Mouse (Mus musculus): ENCODE results near the gene Smbd1.
A peak's percentile ranks its signal among the peaks of the same experiment; 100 is the strongest.

Smbd1 gene

DNA sequence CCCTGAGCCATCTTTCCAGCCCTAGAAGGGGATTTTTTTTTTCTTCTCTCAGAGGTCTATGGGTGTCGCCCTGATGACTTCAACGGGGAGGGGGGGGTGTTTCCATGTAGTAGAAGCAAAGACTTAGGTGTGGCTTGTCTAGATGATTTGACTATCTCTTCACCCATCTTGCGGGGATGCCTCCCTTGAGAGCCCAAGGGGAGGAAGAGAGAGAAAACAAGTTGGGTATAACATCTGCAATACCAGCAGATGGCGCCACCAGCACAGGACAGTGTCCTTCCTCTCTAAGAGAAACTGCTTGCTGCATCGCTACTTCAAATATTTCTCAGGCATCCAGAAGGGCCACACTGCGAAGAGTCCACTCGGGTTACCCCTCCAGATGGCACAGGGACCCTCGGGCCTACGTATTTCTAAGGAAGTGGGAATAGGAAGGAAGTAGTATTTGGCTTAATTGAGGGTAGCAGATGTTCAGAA, 2.6 kb upstream of the Smbd1 start:
- DNase-seq, result peak; percentile 57

DNA sequence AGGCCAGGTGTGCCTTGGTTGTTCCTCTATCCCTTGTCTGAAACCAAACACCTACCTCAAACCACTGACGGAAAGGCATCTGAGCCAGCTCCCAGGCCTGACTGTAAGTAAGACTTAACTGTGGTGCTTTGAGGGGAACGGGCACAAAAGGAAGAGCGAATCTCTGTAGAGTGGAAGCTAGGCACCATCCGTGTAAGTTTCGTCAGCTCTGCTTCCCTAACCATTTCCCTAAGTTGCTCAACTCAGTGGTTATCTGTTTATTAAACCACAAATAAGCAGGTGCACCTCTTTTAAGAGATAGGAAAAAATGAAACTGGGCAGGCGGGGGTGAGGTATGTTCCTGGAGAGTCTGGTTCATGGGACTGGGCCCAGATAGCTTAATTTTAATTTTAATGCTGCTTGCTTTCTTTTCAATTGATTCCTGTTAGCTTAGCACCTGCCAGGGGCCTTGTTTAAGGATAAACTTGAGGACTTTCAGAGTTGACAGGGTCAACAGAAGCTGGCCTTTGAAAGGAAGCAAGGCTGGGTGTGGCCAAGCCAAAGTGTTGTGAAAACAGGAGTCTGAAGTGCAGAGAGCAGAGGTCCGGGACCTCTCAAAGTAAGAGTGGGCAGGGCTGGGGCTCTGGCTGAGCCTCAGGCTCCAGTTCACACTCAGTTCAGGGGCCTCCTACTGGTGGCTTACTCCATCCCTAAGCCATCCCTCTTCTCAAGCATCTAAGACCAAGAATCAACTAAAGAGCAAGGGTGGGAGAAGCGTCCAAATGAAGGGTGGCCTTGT, 2.7 kb downstream of the Smbd1 start:
- DNase-seq, result no peak

DNA sequence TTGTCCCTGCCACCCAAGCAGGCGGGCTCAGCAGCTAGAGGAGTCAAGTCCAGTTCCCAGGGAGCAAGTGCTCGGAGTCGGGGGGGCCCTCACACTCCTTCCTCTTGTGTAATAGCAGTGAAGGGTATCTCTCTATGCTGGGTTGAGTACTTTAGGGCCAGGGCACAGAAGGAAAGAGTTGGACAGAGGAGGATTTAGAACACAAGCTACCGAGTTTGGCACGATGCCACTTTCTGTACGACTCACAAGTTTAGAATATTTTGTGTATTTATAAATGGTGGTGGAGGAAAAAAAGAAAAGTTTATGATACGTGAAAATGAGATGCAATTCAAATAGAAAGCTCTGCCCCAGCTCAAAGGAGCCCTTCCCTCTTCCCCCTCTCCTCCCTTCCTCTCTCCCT, 5.1 kb downstream of the Smbd1 start:
- DNase-seq, result no peak

DNA sequence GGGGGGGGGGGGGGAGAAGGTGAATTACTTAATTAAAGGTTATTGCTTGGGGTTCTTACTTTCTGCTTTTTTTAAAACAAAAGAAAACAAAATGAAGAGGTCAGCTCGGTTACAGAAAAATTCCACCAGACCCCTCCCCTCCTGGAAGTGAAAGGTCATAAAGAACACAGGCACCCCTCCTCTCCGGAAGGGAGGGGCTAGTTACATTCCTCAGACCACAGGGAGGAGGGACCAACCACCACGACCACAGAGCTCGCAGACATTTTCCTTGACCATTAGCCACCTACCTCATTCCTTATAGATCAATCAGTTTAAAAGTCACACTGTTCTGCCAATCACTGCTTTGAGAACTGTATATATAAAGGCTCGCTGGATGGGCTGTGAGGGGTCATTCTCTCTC, 6.4 kb downstream of the Smbd1 start:
- DNase-seq, result no peak

DNA sequence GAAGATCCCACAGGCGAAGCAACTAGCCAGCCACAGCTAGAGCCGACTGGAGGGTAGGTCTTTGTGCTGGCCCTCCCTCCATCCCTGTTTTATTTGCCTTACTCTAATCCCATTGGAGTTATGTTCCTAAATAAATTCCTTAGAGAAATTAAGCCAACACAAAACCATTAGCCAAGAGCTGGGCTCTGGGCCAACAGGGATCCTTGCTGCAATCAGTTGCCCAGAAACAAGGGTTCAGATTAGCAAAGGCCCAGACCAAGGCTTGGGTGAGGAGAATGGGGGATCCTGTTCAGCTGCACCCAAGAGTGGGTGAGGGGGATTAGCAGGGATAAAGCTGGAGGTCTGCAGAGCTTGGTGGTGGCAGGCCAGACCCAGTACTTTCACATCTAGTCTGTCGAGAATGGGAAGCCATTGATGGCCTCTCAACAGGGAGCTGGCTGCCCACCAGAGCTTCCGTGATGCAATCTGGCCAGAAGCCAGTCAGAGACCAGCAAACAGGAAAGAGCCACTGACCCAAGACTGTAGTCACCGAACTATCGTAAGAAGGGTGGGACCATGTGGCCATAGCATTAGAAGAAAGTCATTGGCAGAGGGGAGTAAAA, 6.9 kb downstream of the Smbd1 start:
- peak; percentile 51 for DNase-seq

DNA sequence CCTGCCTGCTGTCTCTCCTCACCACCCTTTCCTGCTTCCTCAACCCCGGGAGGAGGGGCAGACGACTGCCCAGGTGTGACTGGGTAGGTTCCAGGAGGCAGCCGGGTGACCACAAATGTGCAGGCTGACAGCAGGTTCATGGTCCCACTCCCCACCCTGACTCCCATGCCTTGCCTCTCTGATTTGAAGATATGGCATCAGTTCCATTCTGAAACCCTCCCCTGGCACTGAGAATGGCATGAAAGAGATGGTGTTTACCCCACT, 12.9 kb downstream of the Smbd1 start, which contains the start of gene Muc20:
Gene Muc20 (minus strand): TSS at position 10 of the 264 bp plus-strand sequence.
- DNase-seq, result no peak

DNA sequence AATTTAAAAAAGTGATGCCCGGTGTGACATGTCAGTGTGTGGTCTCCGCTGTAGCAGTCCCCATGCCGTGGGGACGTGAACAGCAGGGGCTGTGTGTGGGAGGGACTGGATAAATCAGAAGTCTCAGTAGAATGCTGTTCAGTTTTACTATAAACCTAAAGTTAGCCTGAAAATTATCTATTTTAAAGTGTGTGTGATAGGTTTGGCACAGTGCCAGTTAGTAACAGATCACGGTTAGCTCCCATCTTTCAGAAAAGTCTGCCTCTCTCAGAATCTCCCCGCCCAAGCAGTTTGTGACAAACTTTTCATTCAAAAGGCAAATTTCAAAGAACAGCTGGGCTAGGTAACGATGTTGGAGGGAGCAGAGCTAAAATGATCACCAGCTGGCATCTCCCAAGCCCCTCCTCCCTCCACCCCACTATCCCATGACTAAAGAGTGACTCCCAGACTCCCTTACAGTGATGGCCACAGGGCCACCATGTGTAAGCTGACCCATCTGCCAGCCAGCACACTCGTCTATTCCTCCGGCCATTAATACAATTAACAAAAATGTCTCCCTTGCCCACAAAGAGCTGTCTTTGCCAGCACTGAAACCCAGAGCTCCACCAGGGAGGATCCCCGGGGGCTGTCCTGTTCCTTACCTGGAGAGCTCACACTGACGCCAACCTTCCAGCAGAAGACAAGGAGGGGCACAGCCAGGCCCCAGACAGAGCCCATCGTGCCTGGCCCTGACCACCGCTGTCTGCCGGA, 13.4 kb downstream of the Smbd1 start:
- DNase-seq, result no peak

DNA sequence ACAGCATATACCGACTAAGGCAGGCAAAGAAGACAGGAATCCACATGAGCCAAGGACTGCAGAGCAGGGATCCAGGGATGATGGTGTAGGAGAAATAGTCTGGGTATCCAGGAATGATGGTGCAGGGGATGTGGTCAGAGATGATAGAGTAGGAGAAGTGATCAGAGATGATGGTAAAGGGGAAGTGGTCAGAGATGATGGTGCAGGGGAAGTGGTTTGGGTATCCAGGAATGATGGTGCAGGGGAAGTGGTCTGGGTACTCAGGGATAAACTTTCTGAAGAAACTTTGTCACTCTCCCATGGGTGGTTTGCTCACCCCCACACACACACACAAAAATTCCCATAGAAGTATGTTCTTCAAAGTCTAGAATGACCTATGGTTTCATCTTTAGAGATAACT, 15.1 kb downstream of the Smbd1 start:
- DNase-seq, result no peak

DNA sequence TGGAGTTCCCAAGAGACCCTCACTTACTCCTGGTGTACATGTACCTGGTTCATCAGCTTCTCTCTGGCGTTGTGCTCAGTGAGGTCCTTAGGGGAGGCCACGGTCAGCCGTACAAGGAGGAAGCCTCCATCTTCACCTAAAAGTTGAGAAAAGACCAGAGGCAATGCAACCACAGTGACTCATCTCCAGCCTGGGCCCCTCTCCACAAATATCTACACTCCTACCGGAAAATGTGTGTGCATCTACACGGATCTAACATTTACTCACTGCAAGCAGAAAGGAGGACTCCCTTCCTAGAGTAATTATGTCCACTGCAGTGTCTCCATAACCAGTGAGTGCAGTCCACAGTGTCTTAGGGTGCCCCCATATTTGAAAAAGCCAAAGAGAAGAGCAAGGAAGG, 20.2 kb downstream of the Smbd1 start:
- DNase-seq, result no peak

DNA sequence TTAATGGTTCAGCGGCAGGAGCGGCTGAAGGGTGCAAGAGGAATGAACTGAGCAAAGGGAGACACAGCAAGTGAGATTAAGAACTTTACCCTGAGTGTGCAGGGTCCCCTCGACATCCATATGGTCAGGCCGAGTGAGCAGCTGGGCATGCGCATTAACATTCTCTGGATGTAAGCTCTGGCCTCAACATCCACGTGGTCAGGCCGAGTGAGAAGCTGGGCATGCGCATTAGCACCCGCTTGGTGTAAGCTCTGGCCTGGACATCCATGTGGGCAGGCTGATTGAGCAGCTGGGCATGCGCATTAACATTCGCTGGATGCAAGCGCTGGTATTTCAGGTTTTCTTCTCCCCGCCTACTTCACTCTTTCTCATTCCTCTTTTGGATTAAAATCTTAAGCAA, 25.4 kb downstream of the Smbd1 start:
- DNase-seq, result no peak

DNA sequence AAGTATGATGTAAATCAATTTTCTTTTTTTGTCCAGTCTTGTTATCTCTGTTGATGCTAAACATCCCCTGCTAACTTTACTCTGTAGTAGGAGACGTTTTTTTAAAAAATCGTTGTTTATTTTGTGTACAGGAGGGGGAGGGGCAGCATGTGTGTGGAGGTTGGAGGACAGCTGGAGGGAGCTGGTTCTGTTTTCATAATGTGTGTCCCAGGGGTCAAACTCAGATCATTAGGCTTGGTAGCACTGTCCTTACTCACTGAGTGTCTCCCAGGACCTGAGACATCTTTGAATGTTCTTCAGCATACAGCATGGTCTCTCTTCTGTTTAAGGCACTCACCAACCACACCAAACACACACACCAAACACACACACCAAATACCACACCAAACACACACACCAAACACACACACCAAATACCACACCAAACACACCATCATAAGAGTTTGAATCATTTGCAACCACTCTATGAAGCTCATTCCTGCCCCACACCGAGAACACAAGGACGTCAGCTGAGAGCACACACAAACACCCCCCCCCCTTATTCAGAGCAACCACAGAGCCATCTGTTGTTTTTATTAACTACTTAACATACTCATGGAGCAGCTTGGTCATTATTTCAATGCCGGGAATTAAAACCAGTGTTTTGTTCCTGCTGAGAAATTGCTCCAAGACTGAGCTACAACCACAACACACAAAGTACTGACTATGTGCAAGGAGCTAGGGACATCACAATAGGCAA, 26.8 kb downstream of the Smbd1 start:
- no peak for DNase-seq

DNA sequence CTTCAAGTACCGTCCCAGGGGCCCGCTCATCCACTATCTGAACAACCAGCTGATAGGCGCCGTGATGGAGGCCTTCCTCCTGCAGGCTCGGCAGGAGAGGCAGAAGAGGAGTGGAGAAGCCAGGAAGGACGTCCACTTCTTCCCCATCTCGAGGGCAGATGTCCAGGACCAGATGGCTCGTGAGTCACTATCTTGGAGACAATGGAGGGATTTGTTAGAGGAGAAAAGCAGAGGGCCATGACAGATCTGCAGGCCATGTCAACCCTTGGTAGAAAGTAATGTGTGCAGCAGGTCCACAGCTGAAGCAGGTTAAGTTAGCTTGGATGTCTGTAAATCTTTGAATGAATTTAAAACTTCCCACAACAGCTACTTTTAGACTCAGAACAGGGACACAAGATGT, 31.3 kb downstream of the Smbd1 start:
- DNase-seq, result no peak

DNA sequence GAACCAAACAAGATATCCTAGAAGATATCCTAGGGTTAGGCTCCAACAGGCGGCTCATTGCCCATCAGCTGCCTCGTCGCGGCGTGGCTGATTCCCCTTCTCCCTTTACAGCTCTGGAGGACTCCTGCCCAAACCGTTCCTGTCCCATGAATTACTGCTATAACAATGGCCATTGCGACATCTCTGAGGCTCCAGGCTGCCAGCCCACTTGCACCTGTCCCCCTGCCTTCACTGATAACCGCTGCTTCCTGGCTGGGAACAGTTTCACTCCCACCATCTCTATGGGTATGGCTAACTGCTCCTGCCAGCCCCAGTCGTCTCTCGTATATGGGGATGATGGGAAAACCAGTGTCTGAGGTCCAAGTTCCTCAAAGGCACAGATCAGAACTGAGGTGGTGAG, 33.6 kb downstream of the Smbd1 start:
- DNase-seq, result no peak

DNA sequence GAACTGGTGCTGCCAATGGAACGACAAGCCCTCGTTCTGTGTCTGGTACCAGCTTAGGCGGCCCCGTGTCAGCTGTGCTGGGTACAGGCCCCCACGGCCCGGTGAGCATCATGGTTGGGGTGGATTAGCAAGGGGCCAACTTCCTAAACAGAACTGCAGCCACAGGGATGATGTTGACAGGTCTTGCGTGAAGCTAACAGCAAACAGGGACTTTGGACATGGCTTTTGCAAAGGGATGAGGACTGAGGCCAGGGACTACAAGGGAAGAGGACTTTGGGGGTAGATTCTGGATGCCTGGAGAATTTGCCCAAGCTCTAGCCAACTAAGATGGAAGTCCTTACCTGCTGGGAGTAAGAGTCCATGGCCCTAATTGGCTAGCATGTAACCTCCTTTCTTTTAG, 43.4 kb downstream of the Smbd1 start:
- no peak for DNase-seq

DNA sequence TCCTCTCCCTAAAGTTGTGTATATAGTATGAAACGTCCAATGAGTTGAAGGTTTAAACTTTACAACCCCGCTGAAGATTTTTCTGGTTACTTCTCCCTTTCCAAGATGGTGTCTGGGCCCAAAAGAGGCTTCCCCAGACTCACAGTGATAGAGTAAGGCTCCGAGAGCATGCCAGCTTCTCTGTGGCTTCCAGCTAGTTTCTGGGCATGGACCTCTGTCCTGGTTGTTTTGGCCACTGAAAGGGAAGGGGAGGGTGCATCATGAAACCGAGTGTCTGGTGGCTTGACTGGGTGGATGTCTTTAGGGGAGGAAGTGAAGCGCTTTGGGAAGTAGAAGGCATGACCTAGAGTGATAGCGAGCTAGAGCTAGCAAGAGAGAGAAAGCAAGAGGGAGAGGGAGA, 45.3 kb downstream of the Smbd1 start:
- no peak for DNase-seq

DNA sequence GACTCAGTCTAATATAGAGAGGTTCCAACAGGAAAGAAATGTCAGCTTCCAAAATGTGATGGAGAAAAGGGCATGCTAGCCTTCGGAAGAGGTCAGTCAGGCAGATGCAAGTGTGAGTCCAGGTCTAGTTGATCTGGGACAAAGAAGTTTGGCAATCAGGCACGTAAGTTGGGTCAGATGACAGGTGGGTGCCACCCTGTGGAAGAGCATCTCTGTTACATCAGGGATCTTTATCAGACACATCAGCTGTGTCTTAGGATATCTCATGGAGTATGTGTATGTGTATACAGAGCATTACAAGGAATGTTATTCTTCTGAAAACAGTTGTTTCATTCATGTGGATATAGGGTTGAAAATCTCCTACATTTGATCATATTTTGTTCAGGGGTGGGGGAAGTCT, 45.7 kb downstream of the Smbd1 start:
- DNase-seq, result no peak

Measured in cerebellum, adult 11-12 months (tissue).